Comparison of ENCODE assay signal across 24 mouse cellular contexts in genomic region chr9:83008306-83008705, GRCm38 (mm10).
"Had no signal": no experiment of that assay in that cellular context is flagged by ENCODE, and none has a peak within 500 bp of the region (broad histone marks: within the 10 kb centered on the region; RNA-seq: fewer than 3 reads in every experiment).

No protein-coding gene starts in this region.

- H3K4me2 ChIP-seq: heart, embryonic 12.5 days; hindbrain, embryonic 12.5 days; hindbrain, embryonic 14.5 days; intestine, embryonic 15.5 days; kidney, embryonic 15.5 days; limb, embryonic 12.5 days; liver, embryonic 11.5 days had no signal

- H3K36me3 ChIP-seq: heart, embryonic 10.5 days; heart, embryonic 12.5 days; hindbrain, embryonic 10.5 days; hindbrain, embryonic 12.5 days; intestine, embryonic 15.5 days; kidney, embryonic 15.5 days; limb, embryonic 10.5 days; limb, embryonic 12.5 days had no signal

- H3K4me3 ChIP-seq: gastrocnemius, adult 2 months; heart, embryonic 10.5 days; heart, embryonic 12.5 days; hindbrain, embryonic 10.5 days; hindbrain, embryonic 12.5 days; intestine, embryonic 15.5 days; kidney, embryonic 15.5 days; limb, embryonic 10.5 days; limb, embryonic 12.5 days had no signal

- H3K4me1 ChIP-seq: heart, embryonic 10.5 days; heart, embryonic 12.5 days; hindbrain, embryonic 10.5 days; hindbrain, embryonic 12.5 days; intestine, embryonic 15.5 days; kidney, embryonic 15.5 days; limb, embryonic 10.5 days; limb, embryonic 12.5 days had no signal

- H3K27ac ChIP-seq: gastrocnemius, adult 2 months; heart, embryonic 10.5 days; hindbrain, embryonic 10.5 days; hindbrain, embryonic 12.5 days; hindbrain, embryonic 14.5 days; intestine, embryonic 15.5 days; kidney, embryonic 15.5 days; kidney, postnatal 0 days; limb, embryonic 10.5 days; limb, embryonic 12.5 days had no signal

- H3K27me3 ChIP-seq: heart, embryonic 12.5 days; hindbrain, embryonic 12.5 days; intestine, embryonic 15.5 days; kidney, embryonic 15.5 days; limb, embryonic 12.5 days had no signal

- DNase-seq: gastrocnemius, adult 2 months; gastrocnemius, postnatal 10 days; gastrocnemius, postnatal 36 days; heart, adult 18-20 months; heart, postnatal 10 days; heart, postnatal 4 days; kidney, adult 18-20 months; kidney, adult 8-10 months; kidney, postnatal 14 days; kidney, postnatal 36 days; layer of hippocampus, adult 9-11 months; layer of hippocampus, postnatal 36 days; liver had no signal

- H3K9me3 ChIP-seq: heart, embryonic 10.5 days; heart, embryonic 12.5 days; hindbrain, embryonic 10.5 days; hindbrain, embryonic 12.5 days; intestine, embryonic 15.5 days; kidney, embryonic 15.5 days; limb, embryonic 10.5 days; limb, embryonic 12.5 days had no signal

- H3K9ac ChIP-seq: heart, embryonic 12.5 days; hindbrain, embryonic 12.5 days; hindbrain, embryonic 14.5 days; intestine, embryonic 15.5 days; kidney, embryonic 15.5 days; limb, embryonic 12.5 days had no signal
